Mouse (Mus musculus) brain, embryonic 14.5 days (tissue): Measurements from ENCODE around the gene Npm1.

Source experiments
- CTCF ChIP-seq: fragments of 200-500 bp; IDR thresholded peaks from 2 replicates; pipeline ENCODE4 v1.5.1; 2012; ENCODE audit warnings: inconsistent platforms, mild to moderate bottlenecking, moderate library complexity, borderline replicate concordance; ENCODE audit not compliant: insufficient read depth, insufficient read length; ENCODE audit errors: extremely low read depth
- POLR2A ChIP-seq: fragments of 200-500 bp; IDR thresholded peaks from 2 replicates; pipeline ENCODE4 v1.6.1; 2012; ENCODE audit warnings: mild to moderate bottlenecking, inconsistent platforms, borderline replicate concordance; ENCODE audit not compliant: poor library complexity, insufficient read depth, insufficient read length, severe bottlenecking; ENCODE audit errors: extremely low read depth

GRCm38 (mm10) chr11:33193695-33194094 lies 30.7 kb upstream of the Npm1 start:
- TF ChIP-seq CTCF (no peak), POLR2A (no peak)
